Mouse (Mus musculus): ENCODE data around the gene Togaram1.

DNA sequence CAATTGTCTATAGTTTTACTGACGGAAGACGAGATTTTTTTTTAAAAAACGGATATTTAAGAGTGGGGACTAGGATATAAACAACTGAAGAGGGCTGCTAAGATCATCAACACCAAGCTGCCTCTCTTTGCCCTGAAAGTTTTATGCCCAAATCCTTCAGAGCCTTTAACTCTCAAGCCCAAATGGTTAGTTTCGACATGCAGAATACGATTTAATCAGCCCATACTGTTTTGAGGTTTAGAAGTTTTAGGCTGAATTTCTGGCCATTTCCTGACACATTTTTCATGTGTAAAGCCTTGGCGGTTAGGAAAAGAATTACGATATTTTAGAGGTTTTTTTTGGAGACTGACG, 70.2 kb downstream of the Togaram1 start:
- TF ChIP-seq CTCF (conservative IDR thresholded peaks at IDR 0.05; ENCODE audit: insufficient read depth, insufficient read length, low read depth, low read length) (no peak), POLR2A (IDR thresholded peaks at IDR 0.05; ENCODE audit: low read depth, low read length) (no peak)

Data from kidney, adult 2 months (tissue).